ENCODE assay signal across 28 mouse cellular contexts in the genomic region with DNA sequence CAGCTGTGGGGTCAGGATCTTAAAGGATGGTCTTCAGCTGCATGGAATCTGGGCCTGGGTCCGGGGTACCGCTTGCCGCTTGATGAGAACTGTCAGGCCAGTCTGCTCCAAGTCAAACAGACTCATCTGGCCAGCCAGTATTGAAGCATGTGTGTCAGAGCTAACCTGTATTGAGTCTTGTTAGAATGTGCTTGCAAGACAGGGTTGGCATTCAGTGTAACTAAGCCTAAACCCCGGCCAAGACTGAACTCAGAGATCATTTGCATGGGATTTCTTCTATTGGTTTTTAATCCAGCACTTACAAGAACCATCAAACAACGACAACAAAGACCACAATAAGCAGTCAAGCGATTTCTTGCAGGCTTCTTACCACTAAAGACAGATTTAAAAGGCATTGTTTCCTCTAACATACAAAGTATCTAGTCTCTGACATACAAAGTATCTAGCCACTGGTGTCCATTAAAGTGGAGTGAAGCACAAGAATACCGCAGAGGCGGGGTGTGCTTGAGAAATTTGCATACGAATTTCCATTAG.
A peak's percentile ranks its signal among the peaks of the same experiment; 100 is the strongest.
DNase-seq lines count a peak whose midpoint lies in the region; ATAC-seq lines count a peak whose summit lies in the region.
"Had no signal": no experiment of that assay in that cellular context is flagged by ENCODE, and none has a peak within 500 bp of the region (broad histone marks: within the 10 kb centered on the region; RNA-seq: fewer than 3 reads in every experiment).

No protein-coding gene starts in this region.

- H3K4me3 ChIP-seq in heart, embryonic 11.5 days (ENCODE audit: low read depth, low read length) = no peak overlapping the region
- no peak overlapping the region for H3K4me3 ChIP-seq in forebrain, embryonic 13.5 days
- no peak overlapping the region for H3K4me3 ChIP-seq in forebrain, embryonic 16.5 days (replicated peaks; ENCODE audit: low read length)
- no peak overlapping the region for H3K4me3 ChIP-seq in neural tube, embryonic 12.5 days
- H3K4me3 ChIP-seq: embryonic facial prominence, embryonic 13.5 days; heart, embryonic 10.5 days; layer of hippocampus, adult 2 months; left cerebral cortex, adult 2 months; limb, embryonic 13.5 days; stomach, embryonic 15.5 days had no signal

- H3K27me3 ChIP-seq in heart, embryonic 11.5 days (ENCODE audit: control insufficient read depth, insufficient read depth, low read length) = no peaks in the 10 kb centered on the region
- peaks cover 56% of the 10 kb centered on the region for H3K27me3 ChIP-seq in forebrain, embryonic 13.5 days
- no peaks in the 10 kb centered on the region for H3K27me3 ChIP-seq in forebrain, embryonic 16.5 days (replicated peaks; ENCODE audit: control insufficient read depth, insufficient read depth, low read length)
- H3K27me3 ChIP-seq in neural tube, embryonic 12.5 days (replicated peaks) = 0 out of 2 replicates have a peak, but pooled peaks cover 3% of the 10 kb centered on the region
- H3K27me3 ChIP-seq: limb, embryonic 13.5 days; stomach, embryonic 15.5 days had no signal

- H3K27ac ChIP-seq in heart, embryonic 11.5 days (ENCODE audit: low read depth, low read length) = no peak overlapping the region
- peak overlapping the region; percentile 72 for H3K27ac ChIP-seq in forebrain, embryonic 13.5 days
- peak overlapping the region; percentile 47 for H3K27ac ChIP-seq in forebrain, embryonic 16.5 days (ENCODE audit: low read length)
- H3K27ac ChIP-seq in neural tube, embryonic 12.5 days = no peak overlapping the region
- H3K27ac ChIP-seq: embryonic facial prominence, embryonic 13.5 days; heart, embryonic 10.5 days; hindbrain, embryonic 14.5 days; layer of hippocampus, adult 2 months; left cerebral cortex, adult 2 months; limb, embryonic 13.5 days; liver, embryonic 14.5 days; macrophage; stomach, embryonic 15.5 days had no signal

- H3K9ac ChIP-seq in heart, embryonic 11.5 days (ENCODE audit: low read depth, low read length) = no peak overlapping the region
- no peak overlapping the region for H3K9ac ChIP-seq in forebrain, embryonic 13.5 days
- H3K9ac ChIP-seq in forebrain, embryonic 16.5 days (replicated peaks; ENCODE audit: low read depth, low read length) = no peak overlapping the region
- H3K9ac ChIP-seq in neural tube, embryonic 12.5 days = no peak overlapping the region
- H3K9ac ChIP-seq: embryonic facial prominence, embryonic 13.5 days; hindbrain, embryonic 14.5 days; limb, embryonic 13.5 days; liver, embryonic 14.5 days; stomach, embryonic 15.5 days had no signal

- H3K9me3 ChIP-seq in heart, embryonic 11.5 days (replicated peaks; ENCODE audit: control insufficient read depth, low read length) = no peaks in the 10 kb centered on the region
- no peaks in the 10 kb centered on the region for H3K9me3 ChIP-seq in forebrain, embryonic 13.5 days (replicated peaks)
- no peaks in the 10 kb centered on the region for H3K9me3 ChIP-seq in forebrain, embryonic 16.5 days (ENCODE audit: control insufficient read depth, low read length)
- H3K9me3 ChIP-seq in neural tube, embryonic 12.5 days = no peaks in the 10 kb centered on the region
- H3K9me3 ChIP-seq: embryonic facial prominence, embryonic 13.5 days; heart, embryonic 10.5 days; limb, embryonic 13.5 days; stomach, embryonic 15.5 days had no signal

- H3K4me2 ChIP-seq in heart, embryonic 11.5 days = no peak overlapping the region
- 0 out of 2 replicates have a peak overlapping the region, but pooled peaks have one; percentile 10 for H3K4me2 ChIP-seq in forebrain, embryonic 13.5 days
- no peak overlapping the region for H3K4me2 ChIP-seq in forebrain, embryonic 16.5 days (ENCODE audit: low read length)
- H3K4me2 ChIP-seq in neural tube, embryonic 12.5 days (replicated peaks) = peak overlapping the region; percentile 10; the same call in 1 of the 2 replicates
- H3K4me2 ChIP-seq: embryonic facial prominence, embryonic 13.5 days; hindbrain, embryonic 14.5 days; limb, embryonic 13.5 days; stomach, embryonic 15.5 days had no signal

- no peak for ATAC-seq in heart, embryonic 11.5 days (replicated peaks; ENCODE audit: insufficient number of reproducible peaks, low FRiP score, low TSS enrichment)
- ATAC-seq in forebrain, embryonic 13.5 days = peak; percentile 68
- peak; percentile 69 for ATAC-seq in forebrain, embryonic 16.5 days
- no peak; the same call in 1 of the 2 replicates for ATAC-seq in neural tube, embryonic 12.5 days (ENCODE audit: low FRiP score, low read depth)
- ATAC-seq: intestine, postnatal 0 days; Patski had no signal

- DNase-seq in heart, adult 11 months = peak; percentile 64
- no peak for DNase-seq in layer of hippocampus, adult 11-12 months (ENCODE audit: low spot score)
- no peak for DNase-seq in kidney, postnatal 25 days
- DNase-seq: adrenal gland, postnatal 14 days; cerebellum, adult 11 months; cerebellum, adult 9-10 months; gastrocnemius, postnatal 14 days; heart, postnatal 36 days; kidney, adult 9 months; kidney, postnatal 10 days; lung, adult 2 months; lung, postnatal 10 days; right cerebral cortex, postnatal 25 days had no signal

- no peaks in the 10 kb centered on the region for H3K4me1 ChIP-seq in heart, embryonic 11.5 days (ENCODE audit: control insufficient read depth, insufficient read depth, low read length)
- H3K4me1 ChIP-seq in forebrain, embryonic 13.5 days = peaks cover 25% of the 10 kb centered on the region
- H3K4me1 ChIP-seq in forebrain, embryonic 16.5 days (replicated peaks; ENCODE audit: control insufficient read depth, insufficient read depth, low read length) = peaks cover 7% of the 10 kb centered on the region
- peaks cover 6% of the 10 kb centered on the region; the same call in 1 of the 2 replicates for H3K4me1 ChIP-seq in neural tube, embryonic 12.5 days
- H3K4me1 ChIP-seq: embryonic facial prominence, embryonic 13.5 days; heart, embryonic 10.5 days; stomach, embryonic 15.5 days had no signal

- no peaks in the 10 kb centered on the region for H3K36me3 ChIP-seq in heart, embryonic 11.5 days (ENCODE audit: control insufficient read depth, insufficient read depth, low read length)
- no peaks in the 10 kb centered on the region for H3K36me3 ChIP-seq in forebrain, embryonic 13.5 days (ENCODE audit: poor library complexity, severe bottlenecking)
- H3K36me3 ChIP-seq in forebrain, embryonic 16.5 days (ENCODE audit: control insufficient read depth, insufficient read depth) = no peaks in the 10 kb centered on the region
- no peaks in the 10 kb centered on the region for H3K36me3 ChIP-seq in neural tube, embryonic 12.5 days
- H3K36me3 ChIP-seq: embryonic facial prominence, embryonic 13.5 days; heart, embryonic 10.5 days; limb, embryonic 13.5 days; stomach, embryonic 15.5 days had no signal

- WGBS in heart, embryonic 11.5 days (ENCODE audit: insufficient replicate concordance) = 55% methylated on average over 9 of the region's 9 CpGs
- 6% methylated on average over 9 of the region's 9 CpGs for WGBS in forebrain, embryonic 13.5 days
- 4% methylated on average over 9 of the region's 9 CpGs for WGBS in forebrain, embryonic 16.5 days
- 38% methylated on average over 9 of the region's 9 CpGs for WGBS in neural tube, embryonic 12.5 days

Comparison
In these comparisons a context has a peak if more than half of its experiments do, and no peak if none do; other contexts are left out.
1. H3K4me2 ChIP-seq: peak in forebrain, embryonic 13.5 days (single experiment) and neural tube, embryonic 12.5 days (single experiment); none in heart, embryonic 11.5 days (single experiment) and forebrain, embryonic 16.5 days (single experiment).
2. ATAC-seq: peak in forebrain, embryonic 13.5 days (single experiment) and forebrain, embryonic 16.5 days (single experiment); none in heart, embryonic 11.5 days (single experiment) and neural tube, embryonic 12.5 days (single experiment).
3. H3K27ac ChIP-seq: peak in forebrain, embryonic 13.5 days (single experiment) and forebrain, embryonic 16.5 days (single experiment); none in heart, embryonic 11.5 days (single experiment) and neural tube, embryonic 12.5 days (single experiment).